Mouse (Mus musculus): ENCODE measurements around the gene Rnf157. TPM values are rescaled to one million over a fixed set of nuclear protein-coding genes. Genes with fewer than 3 reads are reported as not detected.

Gene Rnf157
- 1.3 TPM for polyA plus RNA-seq (2014; fragmentation: Illumina TruSeq; extraction: RNeasy Lipid Tissue Mini Kit (QIAGEN cat#74804); ENCODE audit: low read depth, low replicate concordance)

GRCm38 (mm10) chr11:116412904-116413630 lies at the start of gene Rnf157:
Rnf157 (minus strand) TSS chr11:116413032.

GRCm38 (mm10) chr11:116433356-116434286 lies 20.8 kb upstream of the Rnf157 start, which contains the start of gene Ubald2:
Ubald2 (plus strand) TSS chr11:116434094.

GRCm38 (mm10) chr11:116335244-116336036 lies 77.4 kb downstream of the Rnf157 start, which contains the start of gene Foxj1:
Foxj1 (minus strand) TSS chr11:116335399.

GRCm38 (mm10) chr11:116307019-116307725 lies 105.7 kb downstream of the Rnf157 start, which contains the start of gene Exoc7:
Exoc7 (minus strand) TSS chr11:116307233.

Other genes with a start within 250 kb of the Rnf157 start
- 19.3 TPM for gene Fbf1, start 244.9 kb downstream of the Rnf157 start, polyA plus RNA-seq (2014; fragmentation: Illumina TruSeq; extraction: RNeasy Lipid Tissue Mini Kit (QIAGEN cat#74804); ENCODE audit: low read depth, low replicate concordance)
- gene Ten1, start 214.2 kb downstream of the Rnf157 start, polyA plus RNA-seq (2014; fragmentation: Illumina TruSeq; extraction: RNeasy Lipid Tissue Mini Kit (QIAGEN cat#74804); ENCODE audit: low read depth, low replicate concordance), result 1.5 TPM
- 11.0 TPM for gene Acox1, start 214.0 kb downstream of the Rnf157 start, polyA plus RNA-seq (2014; fragmentation: Illumina TruSeq; extraction: RNeasy Lipid Tissue Mini Kit (QIAGEN cat#74804); ENCODE audit: low read depth, low replicate concordance)
- not detected for gene Evpl, start 175.0 kb downstream of the Rnf157 start, polyA plus RNA-seq (2014; fragmentation: Illumina TruSeq; extraction: RNeasy Lipid Tissue Mini Kit (QIAGEN cat#74804); ENCODE audit: low read depth, low replicate concordance)
- gene Srp68, start 138.8 kb downstream of the Rnf157 start, polyA plus RNA-seq (2014; fragmentation: Illumina TruSeq; extraction: RNeasy Lipid Tissue Mini Kit (QIAGEN cat#74804); ENCODE audit: low read depth, low replicate concordance), result 10.5 TPM
- gene Galr2, start 132.1 kb downstream of the Rnf157 start, polyA plus RNA-seq (2014; fragmentation: Illumina TruSeq; extraction: RNeasy Lipid Tissue Mini Kit (QIAGEN cat#74804); ENCODE audit: low read depth, low replicate concordance), result not detected
- 16.2 TPM for gene Exoc7, start 105.8 kb downstream of the Rnf157 start, polyA plus RNA-seq (2014; fragmentation: Illumina TruSeq; extraction: RNeasy Lipid Tissue Mini Kit (QIAGEN cat#74804); ENCODE audit: low read depth, low replicate concordance)
- 0.76 TPM for gene Foxj1, start 77.6 kb downstream of the Rnf157 start, polyA plus RNA-seq (2014; fragmentation: Illumina TruSeq; extraction: RNeasy Lipid Tissue Mini Kit (QIAGEN cat#74804); ENCODE audit: low read depth, low replicate concordance)
- 2.8 TPM for gene Ubald2, start 21.1 kb upstream of the Rnf157 start, polyA plus RNA-seq (2014; fragmentation: Illumina TruSeq; extraction: RNeasy Lipid Tissue Mini Kit (QIAGEN cat#74804); ENCODE audit: low read depth, low replicate concordance)
- gene Qrich2, start 53.2 kb upstream of the Rnf157 start, polyA plus RNA-seq (2014; fragmentation: Illumina TruSeq; extraction: RNeasy Lipid Tissue Mini Kit (QIAGEN cat#74804); ENCODE audit: low read depth, low replicate concordance), result 61.0 TPM
- gene Prpsap1, start 81.2 kb upstream of the Rnf157 start, polyA plus RNA-seq (2014; fragmentation: Illumina TruSeq; extraction: RNeasy Lipid Tissue Mini Kit (QIAGEN cat#74804); ENCODE audit: low read depth, low replicate concordance), result 21.1 TPM
- 0.15 TPM for gene Sphk1, start 117.9 kb upstream of the Rnf157 start, polyA plus RNA-seq (2014; fragmentation: Illumina TruSeq; extraction: RNeasy Lipid Tissue Mini Kit (QIAGEN cat#74804); ENCODE audit: low read depth, low replicate concordance)
- gene Ube2o, start 168.4 kb upstream of the Rnf157 start, polyA plus RNA-seq (2014; fragmentation: Illumina TruSeq; extraction: RNeasy Lipid Tissue Mini Kit (QIAGEN cat#74804); ENCODE audit: low read depth, low replicate concordance), result 6.1 TPM
- gene Aanat, start 173.4 kb upstream of the Rnf157 start, polyA plus RNA-seq (2014; fragmentation: Illumina TruSeq; extraction: RNeasy Lipid Tissue Mini Kit (QIAGEN cat#74804); ENCODE audit: low read depth, low replicate concordance), result not detected
- gene Rhbdf2, start 214.0 kb upstream of the Rnf157 start, polyA plus RNA-seq (2014; fragmentation: Illumina TruSeq; extraction: RNeasy Lipid Tissue Mini Kit (QIAGEN cat#74804); ENCODE audit: low read depth, low replicate concordance), result not detected
- 1.3 TPM for gene Prcd, start 240.5 kb upstream of the Rnf157 start, polyA plus RNA-seq (2014; fragmentation: Illumina TruSeq; extraction: RNeasy Lipid Tissue Mini Kit (QIAGEN cat#74804); ENCODE audit: low read depth, low replicate concordance)
- 0.22 TPM for gene Cygb, start 241.3 kb upstream of the Rnf157 start, polyA plus RNA-seq (2014; fragmentation: Illumina TruSeq; extraction: RNeasy Lipid Tissue Mini Kit (QIAGEN cat#74804); ENCODE audit: low read depth, low replicate concordance)

All from testis, adult 10 weeks (tissue).